9 mouse cellular contexts compared by ENCODE assay signal in the genomic region with DNA sequence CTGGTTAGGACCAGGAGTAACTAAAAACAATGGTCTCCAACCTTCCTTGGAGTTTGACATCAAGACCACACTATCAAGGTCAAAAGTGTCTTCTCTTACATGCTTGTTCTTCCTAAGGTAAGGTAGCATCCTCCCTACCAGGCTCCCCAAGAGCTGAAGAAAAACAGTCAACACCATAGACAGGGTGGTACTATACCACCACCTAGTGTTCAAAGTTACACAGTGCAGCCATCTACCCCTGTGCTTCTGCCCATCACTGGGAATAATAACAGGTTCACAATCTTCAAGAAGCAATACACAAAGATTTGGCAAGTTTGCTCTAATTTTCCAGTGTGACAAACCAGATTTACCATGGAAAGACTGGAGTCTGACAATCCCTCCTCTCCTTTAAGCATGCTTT. TPM values are rescaled to one million over a fixed set of nuclear protein-coding genes. Genes with fewer than 3 reads are reported as not detected.
DNase-seq lines count a peak whose midpoint lies in the region; ATAC-seq and TF ChIP-seq lines count a peak whose summit lies in the region.
"Had no signal": no experiment of that assay in that cellular context is flagged by ENCODE, and none has a peak within 500 bp of the region (broad histone marks: within the 10 kb centered on the region; RNA-seq: fewer than 3 reads in every experiment).

No protein-coding gene starts in this region.

- H3K9ac ChIP-seq in forebrain, embryonic 11.5 days (ENCODE audit: low read length), result no peak overlapping the region
- H3K9ac ChIP-seq in intestine, embryonic 16.5 days (ENCODE audit: low read depth, low read length), result no peak overlapping the region

- no peak overlapping the region for H3K4me3 ChIP-seq in forebrain, embryonic 11.5 days (ENCODE audit: low read depth, low read length)
- no peak overlapping the region for H3K4me3 ChIP-seq in intestine, embryonic 16.5 days (ENCODE audit: low read length)

- peak; percentile 66 for DNase-seq in 416B (ENCODE audit: low read depth)
- DNase-seq in CD4-positive helper T cell, adult 2 months (ENCODE audit: low read depth, low spot score), result peak; percentile 47
- peak; percentile 53 for DNase-seq in brain, embryonic 14.5 days (ENCODE audit: low read depth)
- DNase-seq in forebrain, embryonic 11.5 days (ENCODE audit: low spot score), result peak; percentile 55
- DNase-seq in left cerebral cortex, postnatal 36 days (ENCODE audit: low spot score in 2 of 2), result peak; percentile 36 to 52
- peak; percentile 64 for DNase-seq in naive thymus-derived CD4-positive, alpha-beta T cell, adult 2 months (ENCODE audit: low read depth)
- DNase-seq in urinary bladder, postnatal 36 days (ENCODE audit: low spot score in 2 of 2), result no peak

- no peak for TF ChIP-seq POLR2A in brain, embryonic 14.5 days (IDR thresholded peaks at IDR 0.05; ENCODE audit: borderline replicate concordance, extremely low read depth, insufficient read depth, insufficient read length, poor library complexity, severe bottlenecking)

- H3K36me3 ChIP-seq in forebrain, embryonic 11.5 days (ENCODE audit: control insufficient read depth, insufficient read depth, low read length), result no peaks in the 10 kb centered on the region; the same call in 1 of the 2 replicates
- no peaks in the 10 kb centered on the region; the same call in 1 of the 2 replicates for H3K36me3 ChIP-seq in intestine, embryonic 16.5 days (ENCODE audit: control insufficient read depth, insufficient read depth, low read length)

- intact Hi-C loops in left cerebral cortex, postnatal 36 days (cut with DNase I), result loop anchor here (5.0 kb wide), 1 partner anchor 407 kb away; the partner anchor contains the start of gene Dpy19l2

- TF ChIP-seq CTCF in brain, embryonic 14.5 days (IDR thresholded peaks at IDR 0.05; ENCODE audit: borderline replicate concordance, extremely low read depth, insufficient read depth, insufficient read length), result peak; percentile 72; the same call in 1 of the 2 replicates

- peak; percentile 64; the same call in 1 of the 2 replicates for ATAC-seq in forebrain, embryonic 11.5 days (replicated peaks; ENCODE audit: low FRiP score)
- ATAC-seq in intestine, embryonic 16.5 days, result 0 out of 2 replicates have a peak, but pooled peaks have one; percentile 56

- H3K9me3 ChIP-seq in forebrain, embryonic 11.5 days (ENCODE audit: control insufficient read depth, low read length), result no peaks in the 10 kb centered on the region; the same call in 1 of the 2 replicates
- H3K9me3 ChIP-seq in intestine, embryonic 16.5 days (ENCODE audit: control insufficient read depth, low read length), result peaks cover 3% of the 10 kb centered on the region; the same call in 1 of the 2 replicates

- no peak overlapping the region for H3K27ac ChIP-seq in forebrain, embryonic 11.5 days (ENCODE audit: low read depth, low read length)
- H3K27ac ChIP-seq in intestine, embryonic 16.5 days (ENCODE audit: low read length), result no peak overlapping the region

- no peaks in the 10 kb centered on the region for H3K27me3 ChIP-seq in forebrain, embryonic 11.5 days (ENCODE audit: control insufficient read depth, insufficient read depth, low read length)
- no peaks in the 10 kb centered on the region for H3K27me3 ChIP-seq in intestine, embryonic 16.5 days (replicated peaks; ENCODE audit: control insufficient read depth, insufficient read depth, low read length)

- no peak overlapping the region for H3K4me2 ChIP-seq in forebrain, embryonic 11.5 days (ENCODE audit: low read depth, low read length, severe bottlenecking)
- H3K4me2 ChIP-seq in intestine, embryonic 16.5 days (ENCODE audit: low read depth, low read length), result no peak overlapping the region

- H3K4me1 ChIP-seq in forebrain, embryonic 11.5 days (replicated peaks; ENCODE audit: control insufficient read depth, insufficient read depth, low read length), result no peaks in the 10 kb centered on the region
- H3K4me1 ChIP-seq in intestine, embryonic 16.5 days (ENCODE audit: control insufficient read depth, insufficient read depth, low read length), result no peaks in the 10 kb centered on the region

RNA-seq across cellular contexts. Expression of gene Gm10181, which starts 15.4 kb away (rescaled TPM):
- not detected in 2 replicates for polyA plus RNA-seq in brain, embryonic 14.5 days (2012; rRNA removed)
- polyA plus RNA-seq in forebrain, embryonic 11.5 days (2014; fragmentation: Nextera tagmentation; extraction: Ambion mirVana), result not detected in 2 replicates
- polyA plus RNA-seq in intestine, embryonic 16.5 days (2015; fragmentation: Nextera tagmentation; extraction: Ambion mirVana), result not detected in 2 replicates
- total RNA-seq in left cerebral cortex, postnatal 36 days (2021), result not detected
- polyA plus RNA-seq: heart, embryonic 16.5 days had no signal

RNA-seq across cellular contexts. Expression of gene Herpud2, which starts 47.0 kb away (rescaled TPM):
- 34.6 and 35.8 TPM in 2 replicates for polyA plus RNA-seq in brain, embryonic 14.5 days (2012; rRNA removed)
- 38.1 and 39.6 TPM in 2 replicates for polyA plus RNA-seq in forebrain, embryonic 11.5 days (2014; fragmentation: Nextera tagmentation; extraction: Ambion mirVana)
- 17.6 and 20.6 TPM in 2 replicates for polyA plus RNA-seq in intestine, embryonic 16.5 days (2015; fragmentation: Nextera tagmentation; extraction: Ambion mirVana)
- 10 to 100 TPM; 53.5 to 53.8 TPM for total RNA-seq in left cerebral cortex, postnatal 36 days (2021)

Comparison
In these comparisons a context has a peak if more than half of its experiments do, and no peak if none do; other contexts are left out.
1. DNase-seq: peak in 416B (single experiment), CD4-positive helper T cell, adult 2 months (single experiment), brain, embryonic 14.5 days (single experiment), forebrain, embryonic 11.5 days (single experiment), left cerebral cortex, postnatal 36 days (2 of 2) and naive thymus-derived CD4-positive, alpha-beta T cell, adult 2 months (single experiment); none in urinary bladder, postnatal 36 days (0 of 2).